Mouse (Mus musculus) T-helper 17 cell (primary cell): ENCODE measurements at regions not wholly inside any gene's neighbourhood (a gene's known extent, or its start where the extent isn't known, plus 50 kb on each side); places are given as distances from the start of the nearest gene placed in this dataset.
"Not testable (repeated sequence)": the region's sequence is repeated elsewhere in the genome, so short reads cannot be mapped to it uniquely, and the experiment has no call there.

Experiments used
- in situ Hi-C, 2 experiments: fragments of 300-600 bp; cut with MboI, MseI; formaldehyde crosslinking; loops; 1 replicate in 1 of 2; 2 replicates in 1 of 2; pipeline ENCODE4 v1.15.1; 2025; ENCODE audit warnings: high pct_unique_total_duplicates in 2 of 2

DNA sequence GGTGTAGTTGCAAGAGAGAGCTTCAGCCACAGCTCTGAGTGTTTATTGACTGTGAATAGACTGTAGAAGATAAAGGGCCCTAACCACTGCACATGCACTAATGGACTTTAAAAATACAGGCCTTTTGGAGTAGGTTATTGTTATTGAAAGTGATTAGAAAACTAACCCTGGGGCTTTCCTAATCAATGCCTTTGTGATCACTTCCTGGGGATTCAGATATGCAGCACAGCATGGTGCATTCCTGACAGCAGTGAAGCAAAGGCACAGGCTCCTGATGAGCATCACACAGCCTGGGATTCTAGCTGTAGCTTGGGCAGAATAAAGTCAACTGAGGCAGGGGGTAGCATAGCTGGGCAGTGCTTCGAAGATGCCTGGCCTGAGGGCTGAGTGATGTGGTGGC lies 87.3 kb downstream of the Gm11077 start:
- in situ Hi-C loops = no loop called here

DNA sequence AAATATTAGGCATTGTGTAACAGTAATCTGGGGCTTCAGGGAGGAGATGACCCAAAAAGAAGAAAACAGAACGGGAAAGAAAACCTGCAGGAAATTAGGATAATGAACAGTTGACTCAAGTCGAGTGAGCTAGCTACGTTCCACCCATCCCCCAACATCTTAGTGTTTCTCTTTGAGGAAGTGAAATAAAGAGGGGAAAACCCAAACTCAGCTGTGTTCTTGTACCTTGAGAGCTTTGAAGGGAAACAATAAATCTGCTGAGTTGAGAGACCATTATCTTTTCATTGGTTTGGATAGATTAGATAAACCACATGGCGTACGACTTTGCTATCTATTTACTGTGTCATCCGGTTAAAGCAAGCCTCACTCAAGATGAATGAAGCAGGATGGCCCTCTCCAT lies 87.7 kb downstream of the Gm11077 start:
- in situ Hi-C loops = no loop called here

DNA sequence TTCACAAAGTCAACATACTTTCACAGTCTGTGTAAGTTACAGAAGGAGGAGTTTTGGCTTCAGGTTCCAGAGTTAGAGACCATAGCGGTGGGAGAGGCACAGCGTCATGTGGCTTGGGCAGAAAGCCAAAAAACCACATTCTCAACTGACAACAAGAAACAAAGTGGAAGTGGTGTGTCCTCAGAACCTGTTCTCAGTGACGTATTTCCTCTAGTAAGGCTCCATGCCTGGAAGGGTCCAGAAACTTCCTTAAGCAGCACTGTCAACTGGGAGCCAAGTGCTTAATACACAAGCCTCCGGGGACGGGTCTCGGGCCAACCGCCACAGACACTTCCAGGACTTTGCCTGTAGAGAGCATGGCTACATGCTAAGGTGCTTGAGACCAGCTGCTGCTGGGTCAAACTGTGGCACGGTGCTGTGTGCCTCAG lies 90.4 kb downstream of the Gm11077 start:
- in situ Hi-C loops = no loop called here

DNA sequence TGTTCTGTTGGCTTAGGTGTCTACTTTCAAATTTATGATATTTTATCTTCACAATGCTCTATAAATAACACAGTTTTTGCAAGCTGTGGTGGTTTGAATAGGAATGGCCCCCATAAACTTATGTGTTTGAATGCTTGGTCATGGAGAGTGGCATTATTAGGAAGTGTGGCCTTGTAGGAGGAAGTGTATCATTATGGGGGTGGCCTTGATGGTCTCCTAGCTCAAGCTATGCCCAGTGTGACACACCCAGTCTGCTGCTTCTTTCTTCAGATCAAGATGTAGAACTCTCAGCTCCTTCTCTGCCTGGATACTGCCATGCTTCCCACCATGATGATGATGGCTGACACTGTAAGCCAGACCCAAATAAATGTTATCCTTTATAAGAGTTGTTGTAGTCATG lies 97.4 kb downstream of the Gm11077 start:
- in situ Hi-C loops = no loop called here

DNA sequence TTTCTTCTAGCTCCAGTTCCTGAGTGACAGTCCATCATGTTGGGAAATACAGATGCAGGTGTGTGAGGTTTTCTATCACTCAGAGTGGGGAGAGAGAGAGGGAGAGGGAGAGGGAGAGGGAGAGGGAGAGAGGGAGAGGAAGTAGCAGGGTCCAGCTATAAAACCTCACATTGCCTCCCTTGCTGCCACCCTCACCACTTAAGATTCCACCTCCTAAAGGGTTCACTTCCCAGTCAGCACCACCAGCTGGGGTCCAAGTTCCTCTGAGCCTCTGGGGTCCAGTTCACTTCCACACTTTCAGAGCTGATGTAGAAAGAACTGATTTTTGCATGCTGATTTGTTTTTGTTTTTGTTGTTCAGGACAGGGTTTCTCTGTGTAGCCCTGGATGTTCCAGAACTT lies 98.6 kb downstream of the Gm11077 start:
- in situ Hi-C loops = no loop called here

DNA sequence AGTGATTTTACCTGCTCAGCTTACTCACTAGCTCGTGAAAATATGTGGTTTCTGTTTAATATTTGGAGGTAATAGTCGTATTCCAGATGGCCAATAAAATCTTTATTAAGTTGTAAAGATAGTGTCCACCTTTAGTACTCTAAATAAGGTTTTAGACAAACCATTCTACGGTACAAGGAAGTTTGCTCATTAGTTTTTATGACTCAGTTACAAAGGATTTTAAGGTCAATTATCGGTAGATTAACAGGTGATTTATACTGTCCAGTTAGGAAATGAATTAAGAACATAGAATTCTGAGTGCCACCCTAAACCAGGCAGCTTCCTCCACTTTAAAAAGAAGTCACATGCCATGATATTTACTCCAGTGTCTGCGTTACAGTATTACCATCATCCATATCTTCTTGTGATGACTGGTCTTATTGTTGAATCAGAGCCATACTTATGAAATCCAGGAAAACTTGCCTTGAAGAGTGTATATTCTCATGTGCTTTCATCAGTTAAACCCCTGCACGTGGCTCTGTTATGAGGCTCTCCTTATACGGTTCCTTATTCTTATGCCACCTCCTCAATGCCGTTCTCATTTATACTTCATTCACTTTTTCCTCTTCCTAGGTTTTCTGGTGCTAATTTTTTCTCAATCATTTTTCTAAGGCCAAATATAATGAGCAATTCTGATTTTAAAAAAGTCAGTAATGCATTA lies 114.4 kb downstream of the Gm11077 start:
- in situ Hi-C loops = no loop called here

DNA sequence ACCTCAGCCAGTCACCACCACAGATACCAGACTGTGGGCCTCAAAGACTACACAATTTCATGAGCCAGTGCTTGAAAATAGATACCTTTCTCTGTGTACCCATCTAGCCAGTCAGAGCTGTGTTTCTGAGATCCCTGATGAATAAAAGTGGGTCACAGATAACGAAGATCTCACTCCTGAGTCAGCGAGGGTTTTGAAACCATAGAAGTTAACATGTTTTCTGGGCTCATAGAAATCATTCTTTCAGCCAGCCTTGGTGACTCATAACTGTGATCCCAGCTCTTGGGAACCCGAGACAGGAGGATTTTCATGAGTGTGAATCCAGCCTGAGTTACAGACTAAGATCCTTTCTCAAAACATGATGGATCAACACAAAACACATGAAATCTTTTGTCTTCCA lies 118.1 kb downstream of the Gm11077 start:
- in situ Hi-C loops = loop anchor here in 1 of 2 experiments (5.0 kb wide), 1 partner anchor 50 kb away; no protein-coding TSS in a partner anchor

DNA sequence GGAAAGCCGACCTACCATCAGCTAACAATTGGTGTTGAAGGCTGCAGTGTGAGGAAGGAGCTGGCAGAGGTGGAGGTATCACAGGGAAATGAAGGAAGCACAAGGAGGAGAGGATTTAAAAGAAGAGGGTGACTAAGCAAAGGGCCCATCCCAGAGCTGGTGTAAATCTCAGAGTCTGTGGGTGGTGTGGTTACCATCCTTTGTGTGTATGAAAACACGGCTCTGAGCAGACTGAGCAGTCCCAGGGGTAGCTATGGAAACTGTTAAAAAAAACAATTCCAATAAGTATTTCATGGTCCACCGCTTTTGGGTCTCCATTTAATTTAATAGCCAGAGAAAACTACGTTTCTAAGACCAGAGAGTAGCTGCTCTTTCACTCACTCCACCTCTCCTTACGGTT lies 123.3 kb downstream of the Gm11077 start:
- in situ Hi-C loops = no loop called here

DNA sequence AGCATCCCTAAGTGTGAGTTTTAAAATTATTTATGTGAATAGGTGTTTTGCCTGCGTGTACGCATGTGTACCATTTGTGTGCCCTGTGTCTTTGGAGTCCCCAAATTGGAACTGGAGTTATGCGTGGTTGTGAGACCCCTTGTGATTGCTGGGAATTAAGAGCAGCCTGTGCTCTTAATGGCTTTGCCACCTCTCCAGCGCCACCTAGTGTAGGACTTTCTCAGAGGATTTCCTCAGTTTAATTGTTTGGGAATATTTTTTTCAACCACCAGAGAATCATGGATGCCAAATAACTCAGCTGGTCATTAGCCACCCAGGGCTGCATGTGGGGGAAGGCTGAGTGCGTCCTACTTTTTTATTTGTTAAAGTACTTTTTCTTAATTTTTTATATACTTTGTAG lies 124.4 kb downstream of the Gm11077 start:
- in situ Hi-C loops = no loop called here

DNA sequence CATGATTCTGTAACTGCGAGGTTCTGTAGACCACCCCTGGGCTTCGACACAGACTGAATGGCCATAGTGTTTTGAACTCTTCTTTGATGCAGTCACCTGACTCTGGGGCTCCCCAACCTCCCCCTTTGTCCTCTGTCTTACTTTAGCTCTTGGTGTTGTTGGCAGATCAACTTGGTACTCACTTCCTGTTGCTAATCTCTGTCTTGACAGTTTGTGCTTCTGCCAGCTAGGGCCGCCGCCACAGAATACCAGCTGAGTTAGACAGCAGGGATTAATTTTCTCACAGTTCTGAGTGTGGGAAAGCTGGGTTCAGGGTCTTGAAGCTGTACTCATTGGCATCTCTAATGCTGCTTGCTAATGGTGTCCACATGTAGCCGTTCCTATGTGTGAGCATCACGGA lies 125.6 kb downstream of the Gm11077 start:
- in situ Hi-C loops = loop anchor here in 1 of 2 experiments (5.0 kb wide), 2 partner anchors 77 to 132 kb away; no protein-coding TSS in a partner anchor

DNA sequence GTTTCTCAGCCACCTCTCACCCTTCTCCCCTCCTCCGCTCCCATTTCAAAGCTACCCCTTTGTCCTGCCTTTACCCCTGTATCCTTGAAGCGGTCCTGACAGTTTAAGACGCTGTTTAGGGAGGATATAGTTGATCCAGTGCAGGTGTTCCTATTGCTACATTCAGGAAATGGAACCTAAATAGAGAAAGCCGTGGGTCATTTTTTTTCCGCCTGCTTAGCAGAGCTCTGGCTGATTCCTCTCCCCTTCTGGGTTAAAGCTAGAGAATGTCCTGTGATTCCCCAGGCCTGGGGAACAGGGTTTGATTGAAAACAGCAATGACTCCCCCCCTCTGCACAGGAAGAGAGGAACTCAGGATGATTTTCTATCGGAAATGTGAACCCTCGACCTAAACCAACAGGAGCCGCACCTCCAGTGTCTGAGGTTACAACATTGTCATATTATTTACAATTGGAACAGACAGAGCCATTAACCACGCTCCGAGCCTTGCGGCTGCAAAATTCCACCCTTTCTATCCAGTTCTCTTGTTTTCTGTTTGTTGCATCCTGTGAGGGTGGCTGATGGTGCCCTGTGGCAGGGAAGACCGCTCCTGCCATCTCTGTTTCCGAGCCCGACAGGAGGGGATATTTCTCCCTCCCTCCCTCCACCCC lies 127.5 kb downstream of the Gm11077 start:
- in situ Hi-C loops = loop anchor here in 1 of 2 experiments (5.0 kb wide), 2 partner anchors 79 to 134 kb away; no protein-coding TSS in a partner anchor

DNA sequence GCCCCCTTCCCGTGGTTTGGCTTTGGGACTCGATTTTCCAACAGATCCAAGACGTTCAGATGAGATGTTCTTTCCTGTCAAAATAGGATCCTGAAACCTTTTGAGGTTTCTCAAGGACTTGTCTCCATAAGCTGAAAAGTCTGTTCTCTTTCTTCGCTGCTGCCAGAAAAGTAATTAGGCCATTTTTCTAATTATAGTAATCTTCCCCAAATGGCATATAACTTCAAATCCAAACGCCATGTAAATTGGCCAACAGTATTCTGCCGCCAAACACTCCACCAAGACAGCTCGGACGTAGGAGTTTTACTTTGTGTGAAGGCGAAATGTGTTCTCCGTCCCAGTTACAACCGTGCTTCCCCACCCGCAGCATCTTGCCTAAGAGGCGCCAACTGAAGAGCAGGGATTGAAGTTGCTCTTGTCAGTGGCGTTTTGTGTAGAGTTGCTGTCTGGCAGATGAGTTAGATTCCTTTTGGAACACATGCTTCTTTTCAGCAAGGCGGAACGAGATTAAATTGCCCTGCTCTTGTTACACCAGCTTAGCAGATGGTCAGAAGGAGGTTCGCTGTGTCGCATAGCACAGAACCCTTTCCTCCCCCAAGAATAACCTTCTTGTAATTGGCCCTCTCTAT lies 128.1 kb downstream of the Gm11077 start:
- in situ Hi-C loops = loop anchor here in 1 of 2 experiments (5.0 kb wide), 2 partner anchors 80 to 135 kb away; no protein-coding TSS in a partner anchor

DNA sequence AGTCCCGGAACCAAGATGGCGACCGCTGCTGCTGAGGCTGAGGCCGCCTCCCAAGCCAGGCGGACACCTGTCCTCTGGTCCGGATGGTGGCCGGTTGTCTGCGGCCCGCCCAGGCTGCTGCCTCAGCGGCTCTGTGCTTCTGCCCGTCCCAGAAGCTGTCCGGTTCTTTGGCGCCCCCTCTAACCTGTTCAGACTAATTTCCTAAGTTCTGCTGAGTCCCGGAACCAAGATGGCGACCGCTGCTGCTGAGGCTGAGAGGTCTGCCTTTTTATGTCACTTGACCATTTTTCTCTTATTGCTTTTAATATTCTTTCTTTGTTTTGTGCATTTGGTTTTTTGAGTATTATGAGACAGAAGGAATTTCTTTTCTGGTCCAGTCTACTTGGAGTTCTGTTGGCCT lies 140.4 kb downstream of the Gm11077 start:
- in situ Hi-C loops = not testable (repeated sequence)

DNA sequence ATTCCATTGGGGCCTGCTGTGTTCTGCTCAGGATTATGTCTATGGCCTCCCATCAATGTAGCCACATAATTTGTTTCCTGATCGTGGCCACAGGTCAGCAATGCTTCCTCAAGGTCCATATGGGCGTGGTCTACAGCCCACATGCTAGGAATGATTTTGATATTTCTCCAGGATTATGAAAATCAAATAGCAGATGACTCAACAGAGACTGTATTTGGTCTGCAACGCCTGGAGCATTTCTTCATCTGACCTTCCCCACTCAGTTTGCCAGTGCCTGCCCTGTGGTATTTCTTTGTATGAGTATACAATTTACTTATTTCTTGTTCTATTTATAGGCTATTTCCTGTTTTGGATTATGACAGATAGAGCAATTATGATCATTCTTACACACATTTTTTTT lies 145.7 kb downstream of the Gm11077 start:
- in situ Hi-C loops = no loop called here

DNA sequence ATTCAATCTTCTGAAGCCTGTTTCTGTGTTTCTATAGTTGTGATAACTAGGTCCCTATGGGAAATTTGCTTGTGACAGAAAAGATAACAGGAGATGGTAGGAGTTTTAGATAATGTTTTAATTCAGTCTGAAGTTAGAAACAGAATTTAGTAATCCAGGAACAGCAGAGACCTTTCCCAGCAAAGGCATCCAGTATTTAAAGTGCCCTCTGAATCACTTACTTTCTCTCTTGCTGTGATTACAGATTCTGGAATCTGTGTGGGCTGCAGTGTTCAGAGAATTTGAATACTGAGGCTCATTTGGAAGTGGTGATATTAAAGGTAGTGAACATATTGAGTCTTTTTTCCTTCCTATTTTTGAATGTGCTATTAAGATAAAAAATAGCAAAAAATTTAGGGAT lies 154.6 kb downstream of the Gm11077 start:
- in situ Hi-C loops = no loop called here

DNA sequence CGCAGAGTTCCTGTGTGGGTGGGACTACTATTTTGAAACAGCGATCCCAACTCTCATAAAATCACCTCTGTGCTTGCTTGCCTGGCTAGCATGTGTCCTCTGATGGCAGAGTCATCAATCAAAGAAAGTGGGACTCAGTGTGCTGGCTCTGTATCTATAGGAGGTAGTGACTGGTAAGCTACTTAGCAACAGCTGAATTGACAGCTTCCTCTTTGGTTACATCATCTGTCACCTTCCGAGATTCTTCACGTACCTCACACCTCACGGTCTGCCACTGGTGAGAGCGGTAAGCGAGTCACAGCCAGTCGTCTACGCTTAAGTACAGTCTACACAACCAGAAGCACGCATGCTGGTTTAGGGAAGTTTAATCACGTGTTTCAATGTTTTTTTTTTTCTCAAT lies 159.5 kb downstream of the Gm11077 start:
- in situ Hi-C loops = no loop called here

DNA sequence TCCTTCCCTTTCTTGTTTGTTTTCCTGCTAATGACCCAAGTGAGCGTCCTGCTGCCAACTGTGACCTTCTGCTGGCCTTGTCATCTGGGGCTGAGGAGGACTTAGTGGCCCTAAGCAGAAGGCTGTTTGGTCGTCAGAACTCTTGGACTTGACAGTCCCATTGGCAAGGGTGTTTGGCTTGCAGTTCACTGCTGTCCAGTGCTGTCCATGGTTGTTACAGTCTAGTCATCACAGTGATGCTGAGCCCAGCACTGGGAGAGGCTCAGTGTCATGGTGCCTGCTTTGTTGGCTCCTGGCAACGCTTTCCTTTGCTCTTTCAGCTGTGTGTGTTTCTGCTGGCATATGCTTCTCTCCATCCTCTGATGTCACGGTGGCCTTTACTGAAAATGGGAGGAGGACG lies 161.0 kb downstream of the Gm11077 start:
- in situ Hi-C loops = no loop called here

DNA sequence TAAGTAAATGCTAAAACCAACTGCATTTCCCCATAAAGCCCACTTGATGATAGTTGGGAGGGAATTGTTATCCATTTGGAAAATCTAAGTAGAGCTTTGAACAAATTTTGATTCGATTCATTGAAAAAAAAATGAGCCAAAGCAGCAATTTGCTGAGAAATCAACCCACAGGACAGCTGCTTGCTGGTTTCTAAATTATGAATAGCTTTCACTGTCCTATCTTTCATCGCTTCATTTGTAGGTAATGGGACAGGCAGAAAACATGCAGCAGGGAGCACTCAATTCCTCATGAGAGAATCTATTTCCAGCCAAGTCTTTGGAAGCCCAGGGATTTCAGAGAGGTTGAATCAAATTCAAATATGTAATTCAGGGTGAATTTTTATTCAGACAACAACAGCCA lies 161.5 kb downstream of the Gm11077 start:
- in situ Hi-C loops = no loop called here

DNA sequence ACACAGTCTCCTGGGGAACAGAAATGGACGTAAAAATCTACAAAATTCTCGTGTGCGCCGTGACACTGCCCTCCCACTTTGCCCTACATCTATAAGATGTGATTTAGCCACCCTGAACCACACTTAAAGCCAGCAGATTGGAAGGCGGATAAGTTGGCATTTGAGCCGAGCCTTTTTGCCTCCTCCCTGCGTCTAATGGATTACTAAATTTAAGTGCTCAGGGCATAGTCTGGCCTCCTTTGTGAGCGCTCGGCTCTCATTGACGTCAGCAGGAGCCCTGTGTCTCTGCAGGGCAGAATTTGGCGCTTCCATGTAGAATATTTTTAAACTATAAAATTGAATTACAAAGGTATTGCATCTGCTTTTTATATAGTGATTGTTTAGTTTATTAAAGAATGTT lies 165.4 kb downstream of the Gm11077 start:
- in situ Hi-C loops = no loop called here

DNA sequence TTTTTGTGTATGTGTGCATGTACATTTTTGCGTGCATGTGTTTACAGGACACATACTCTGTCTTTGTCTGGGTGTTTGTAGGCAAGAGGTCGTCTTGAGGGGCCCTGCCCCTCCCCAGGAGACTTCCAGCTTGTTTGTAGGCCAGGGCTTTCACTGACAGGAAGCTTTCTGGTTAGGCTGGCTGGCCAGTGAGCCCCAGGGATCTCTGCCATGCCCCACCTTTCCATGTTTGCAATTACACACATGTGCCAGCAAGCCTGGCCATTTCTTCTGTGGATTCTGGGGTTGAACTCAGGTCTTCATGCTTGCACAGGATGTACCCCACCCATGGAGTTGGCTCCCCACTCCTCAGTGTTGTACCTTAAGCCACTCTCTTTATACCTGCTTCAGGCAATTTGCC lies 166.4 kb downstream of the Gm11077 start:
- in situ Hi-C loops = no loop called here

DNA sequence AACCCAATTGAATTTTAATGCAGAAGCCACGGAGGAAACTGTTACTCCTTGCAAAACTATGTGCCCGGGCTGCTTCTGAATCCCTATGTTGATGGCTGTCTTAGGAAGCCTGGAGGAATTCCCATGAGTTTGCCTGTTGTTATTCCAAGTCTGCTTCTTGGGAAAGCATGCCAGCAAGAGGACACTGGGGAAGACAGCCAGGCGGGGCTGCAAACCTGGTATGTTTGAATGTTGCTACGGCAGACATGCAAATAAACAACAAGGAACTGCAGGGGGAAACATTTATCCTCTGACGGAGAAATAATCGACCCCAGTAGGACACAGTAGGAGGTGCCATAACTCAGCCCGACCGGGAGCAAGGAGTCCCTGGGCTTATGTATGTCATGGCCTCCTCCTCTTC lies 168.0 kb downstream of the Gm11077 start:
- in situ Hi-C loops = no loop called here

DNA sequence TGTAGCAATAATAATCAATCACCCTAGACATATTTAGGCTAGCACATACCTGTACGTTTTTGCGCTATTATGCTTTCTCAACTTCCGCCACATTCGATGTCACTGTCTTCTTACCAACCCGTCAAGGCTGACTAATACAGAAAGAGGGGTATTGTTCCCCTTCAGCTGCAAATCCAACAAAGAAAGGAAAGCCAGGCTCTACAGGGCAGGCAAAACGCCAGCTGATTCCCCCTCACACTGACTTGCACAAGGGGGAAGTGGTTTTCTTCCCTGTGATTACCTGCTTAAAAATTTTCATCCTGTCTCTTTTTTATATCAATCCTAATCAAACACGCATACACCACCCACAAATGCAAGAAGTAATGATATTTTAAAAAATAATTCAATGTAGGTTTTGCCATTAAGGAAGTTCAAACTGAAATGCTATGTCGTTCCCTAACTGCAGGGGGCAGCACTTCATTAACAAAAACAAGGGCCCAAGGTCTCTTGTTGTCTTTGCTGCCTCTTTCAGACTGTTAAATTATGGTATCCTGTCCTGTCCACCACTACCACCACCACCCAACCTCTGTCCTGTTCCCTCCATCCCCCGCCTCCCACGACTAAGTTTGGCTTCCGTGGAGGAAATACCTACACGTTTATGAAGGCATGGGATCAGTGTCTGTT lies 195.4 kb downstream of the Gm11077 start:
- in situ Hi-C loops = no loop called here
